31 mouse cellular contexts compared by ENCODE assay signal in the genomic region with DNA sequence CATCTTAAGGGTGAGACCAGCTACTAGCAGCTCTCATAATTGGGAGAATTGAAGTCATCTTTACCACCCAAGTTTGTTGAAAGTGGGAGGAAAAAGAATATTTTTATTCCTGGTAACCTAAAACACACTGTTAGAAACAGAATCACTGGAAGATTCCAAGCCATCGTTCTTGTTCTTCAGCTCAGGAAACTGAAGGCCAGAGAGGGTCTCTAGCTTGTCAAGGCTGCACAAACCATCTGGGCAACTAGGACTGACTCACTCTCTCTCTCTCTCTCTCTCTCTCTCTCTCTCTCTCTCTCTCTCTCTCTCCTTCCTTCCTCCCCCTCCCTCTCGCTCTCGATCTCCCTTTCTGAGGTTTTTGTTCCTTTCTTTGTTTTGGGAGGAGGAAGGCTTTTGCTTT. TPM values are rescaled to one million over a fixed set of nuclear protein-coding genes. Genes with fewer than 3 reads are reported as not detected.
DNase-seq lines count a peak whose midpoint lies in the region; ATAC-seq and TF ChIP-seq lines count a peak whose summit lies in the region.
"Had no signal": no experiment of that assay in that cellular context is flagged by ENCODE, and none has a peak within 500 bp of the region (broad histone marks: within the 10 kb centered on the region; RNA-seq: fewer than 3 reads in every experiment).

No protein-coding gene starts in this region.

- intact Hi-C loops in left cerebral cortex, adult 2 months (cut with DNase I): no loop called here

- H3K4me3 ChIP-seq in kidney, embryonic 15.5 days (replicated peaks): no peak overlapping the region
- H3K4me3 ChIP-seq in left cerebral cortex, adult 2 months: no peak overlapping the region
- no peak overlapping the region for H3K4me3 ChIP-seq in limb, embryonic 10.5 days
- H3K4me3 ChIP-seq in stomach, embryonic 15.5 days (replicated peaks): no peak overlapping the region
- H3K4me3 ChIP-seq: gastrocnemius, adult 2 months; hindbrain, embryonic 13.5 days; layer of hippocampus, adult 2 months; lung, embryonic 15.5 days; midbrain, embryonic 10.5 days; myocyte; neural tube, embryonic 12.5 days had no signal

- peaks cover 16% of the 10 kb centered on the region for H3K4me1 ChIP-seq in kidney, embryonic 15.5 days
- H3K4me1 ChIP-seq in limb, embryonic 10.5 days: peaks cover 20% of the 10 kb centered on the region
- no peaks in the 10 kb centered on the region for H3K4me1 ChIP-seq in stomach, embryonic 15.5 days
- H3K4me1 ChIP-seq: lung, embryonic 15.5 days had no signal

- H3K4me2 ChIP-seq in kidney, embryonic 15.5 days: no peak overlapping the region
- no peak overlapping the region for H3K4me2 ChIP-seq in stomach, embryonic 15.5 days
- H3K4me2 ChIP-seq: heart, embryonic 11.5 days; hindbrain, embryonic 13.5 days; lung, embryonic 15.5 days; neural tube, embryonic 12.5 days had no signal

- WGBS in kidney, embryonic 15.5 days: 39% methylated on average over 3 of the region's 3 CpGs
- WGBS in limb, embryonic 10.5 days: 62% methylated on average over 3 of the region's 3 CpGs
- 32% methylated on average over 3 of the region's 3 CpGs for WGBS in stomach, embryonic 15.5 days

- H3K36me3 ChIP-seq in kidney, embryonic 15.5 days: no peaks in the 10 kb centered on the region
- H3K36me3 ChIP-seq in limb, embryonic 10.5 days: no peaks in the 10 kb centered on the region
- no peaks in the 10 kb centered on the region for H3K36me3 ChIP-seq in stomach, embryonic 15.5 days
- H3K36me3 ChIP-seq: hindbrain, embryonic 13.5 days; lung, embryonic 15.5 days; midbrain, embryonic 10.5 days; neural tube, embryonic 12.5 days had no signal

- no peak; the same call in 1 of the 2 replicates for ATAC-seq in kidney, embryonic 15.5 days (replicated peaks; ENCODE audit: low FRiP score)
- ATAC-seq in stomach, embryonic 15.5 days (ENCODE audit: insufficient read depth, low FRiP score, low read depth): no peak
- ATAC-seq: forebrain, embryonic 14.5 days; intestine, embryonic 16.5 days had no signal

- no peaks in the 10 kb centered on the region for H3K27me3 ChIP-seq in kidney, embryonic 15.5 days
- H3K27me3 ChIP-seq in limb, embryonic 10.5 days (ENCODE audit: low read depth, poor library complexity, severe bottlenecking): no peaks in the 10 kb centered on the region
- no peaks in the 10 kb centered on the region for H3K27me3 ChIP-seq in stomach, embryonic 15.5 days (replicated peaks)
- H3K27me3 ChIP-seq: hindbrain, embryonic 13.5 days; lung, embryonic 15.5 days; neural tube, embryonic 12.5 days had no signal

- no peaks in the 10 kb centered on the region for H3K9me3 ChIP-seq in kidney, embryonic 15.5 days (replicated peaks)
- no peaks in the 10 kb centered on the region for H3K9me3 ChIP-seq in limb, embryonic 10.5 days (replicated peaks)
- H3K9me3 ChIP-seq in stomach, embryonic 15.5 days: no peaks in the 10 kb centered on the region
- H3K9me3 ChIP-seq: hindbrain, embryonic 13.5 days; lung, embryonic 15.5 days; midbrain, embryonic 10.5 days; neural tube, embryonic 12.5 days had no signal

- no peak overlapping the region for H3K9ac ChIP-seq in kidney, embryonic 15.5 days
- H3K9ac ChIP-seq in stomach, embryonic 15.5 days: no peak overlapping the region
- H3K9ac ChIP-seq: hindbrain, embryonic 13.5 days; liver, embryonic 14.5 days; lung, embryonic 15.5 days; neural tube, embryonic 12.5 days had no signal

- no peak for DNase-seq in kidney, adult 11 months
- no peak for DNase-seq in left cerebral cortex, adult 2 months (ENCODE audit: extremely low spot score in 1 of 2, low spot score in 2 of 2)
- no peak for DNase-seq in left cerebral cortex, adult 8-10 months (ENCODE audit: low spot score in 2 of 2)
- DNase-seq in limb, embryonic 10.5 days (ENCODE audit: low spot score): no peak
- DNase-seq in embryo, embryonic 11 days: no peak
- DNase-seq: adrenal gland, postnatal 36 days; B cell, adult 2 months; cerebellum, adult 18-20 months; cerebellum, postnatal 10 days; gastrocnemius, adult 2 months; gastrocnemius, postnatal 36 days; heart, adult 18-20 months; heart, postnatal 36 days; left cerebral cortex, postnatal 4 days; liver; right cerebral cortex, adult 18-20 months; right cerebral cortex, postnatal 4 days; thymus, adult 18-20 months; thymus, postnatal 25 days had no signal

- H3K27ac ChIP-seq in kidney, embryonic 15.5 days: peak overlapping the region; percentile 78
- peak overlapping the region; percentile 28; the same call in 1 of the 2 replicates for H3K27ac ChIP-seq in left cerebral cortex, adult 2 months
- peak overlapping the region; percentile 72 for H3K27ac ChIP-seq in limb, embryonic 10.5 days
- H3K27ac ChIP-seq in stomach, embryonic 15.5 days: peak overlapping the region; percentile 59; the same call in 1 of the 2 replicates
- H3K27ac ChIP-seq: gastrocnemius, adult 2 months; hindbrain, embryonic 13.5 days; layer of hippocampus, adult 2 months; liver, embryonic 14.5 days; lung, embryonic 15.5 days; midbrain, embryonic 10.5 days; neural tube, embryonic 12.5 days had no signal

- TF ChIP-seq CTCF in left cerebral cortex, adult 2 months (IDR thresholded peaks at IDR 0.05): no peak

RNA-seq across cellular contexts. Expression of a gene that starts 33.7 kb away (rescaled TPM):
- polyA plus RNA-seq in kidney, embryonic 15.5 days (2015; fragmentation: Nextera tagmentation; extraction: Ambion mirVana): 15.8 and 16.6 TPM in 2 replicates
- 100 to 1,000 TPM; 154 to 161 TPM for total RNA-seq in left cerebral cortex, adult 2 months (2021)
- 100 to 1,000 TPM; 122 to 132 (median 129) TPM for total RNA-seq in left cerebral cortex, adult 8-10 months (2022)
- 10.1 and 12.5 TPM in 2 replicates for polyA plus RNA-seq in limb, embryonic 10.5 days (2016; fragmentation: Nextera tagmentation; extraction: Ambion mirVana)
- 20.5 and 21.7 TPM in 2 replicates for polyA plus RNA-seq in stomach, embryonic 15.5 days (2015; fragmentation: Nextera tagmentation; extraction: Ambion mirVana)

RNA-seq across cellular contexts. Expression of a gene that starts 50.2 kb away (rescaled TPM):
- 44.5 and 46.5 TPM in 2 replicates for polyA plus RNA-seq in kidney, embryonic 15.5 days (2015; fragmentation: Nextera tagmentation; extraction: Ambion mirVana)
- total RNA-seq in left cerebral cortex, adult 2 months (2021): 10 to 100 TPM; 38.1 to 45.8 TPM
- total RNA-seq in left cerebral cortex, adult 8-10 months (2022): 10 to 100 TPM; 32.1 to 36.6 (median 34.6) TPM
- 67.3 and 67.5 TPM in 2 replicates for polyA plus RNA-seq in limb, embryonic 10.5 days (2016; fragmentation: Nextera tagmentation; extraction: Ambion mirVana)
- 38.6 and 39.3 TPM in 2 replicates for polyA plus RNA-seq in stomach, embryonic 15.5 days (2015; fragmentation: Nextera tagmentation; extraction: Ambion mirVana)

Comparison
In these comparisons a context has a peak if more than half of its experiments do, and no peak if none do; other contexts are left out.
1. H3K27ac ChIP-seq: peak in every context shown above with its lines; median percentile 78 in kidney, embryonic 15.5 days; 72 in limb, embryonic 10.5 days; 59 in stomach, embryonic 15.5 days; 28 in left cerebral cortex, adult 2 months.